Mouse (Mus musculus): ENCODE data around the gene S100a6.

S100a6 gene

GRCm38 (mm10) chr3:90600458-90601195 is 12.1 kb upstream of the S100a6 start:
- CTCF ChIA-PET: interaction anchor here (0.7 kb wide), 1 partner anchor 11 kb away, joined by 4 read pairs; no protein-coding TSS in a partner anchor

- CTCF ChIA-PET: interaction anchor here (0.6 kb wide), 1 partner anchor 51 kb away, joined by 4 read pairs; no protein-coding TSS in a partner anchor
These were observed 11.1 kb upstream of the S100a6 start, which contains the start of gene Gm42674 for GRCm38 (mm10) chr3:90601486-90602110. Gene Gm42674, plus strand, starts transcription at chr3:90601904.

- CTCF ChIA-PET: interaction anchor here (0.6 kb wide), 2 partner anchors 13 to 22 kb away, joined by 3 to 5 read pairs; no protein-coding TSS in a partner anchor
These were observed 9.1 kb upstream of the S100a6 start, which contains the start of gene S100a4 for GRCm38 (mm10) chr3:90603623-90604022. Gene S100a4, plus strand, starts transcription at chr3:90603771.

- CTCF ChIA-PET: interaction anchor here (0.6 kb wide), 2 partner anchors 12 to 23 kb away, joined by 3 to 5 read pairs; no protein-coding TSS in a partner anchor
These were observed 8.3 kb upstream of the S100a6 start for GRCm38 (mm10) chr3:90604416-90604815.

- CTCF ChIA-PET: no interaction called here
These were observed 7.6 kb upstream of the S100a6 start for GRCm38 (mm10) chr3:90605049-90605448.

GRCm38 (mm10) chr3:90605736-90606135 is 6.9 kb upstream of the S100a6 start:
- CTCF ChIA-PET: interaction anchor here (0.6 kb wide), 1 partner anchor 15 kb away, joined by 26 read pairs; no protein-coding TSS in a partner anchor

GRCm38 (mm10) chr3:90606185-90606584 is 6.5 kb upstream of the S100a6 start:
- CTCF ChIA-PET: interaction anchor here (0.6 kb wide), 1 partner anchor 15 kb away, joined by 26 read pairs; no protein-coding TSS in a partner anchor

- CTCF ChIA-PET: interaction anchor here (0.6 kb wide), 1 partner anchor 19 kb away, joined by 3 read pairs; no protein-coding TSS in a partner anchor
These were observed 5.3 kb upstream of the S100a6 start for GRCm38 (mm10) chr3:90607361-90607760.

- CTCF ChIA-PET: interaction anchor here (0.6 kb wide), 1 partner anchor 10 kb away, joined by 3 read pairs; no protein-coding TSS in a partner anchor
These were observed 4.5 kb upstream of the S100a6 start, which contains the start of gene S100a5 for GRCm38 (mm10) chr3:90608223-90608622. Gene S100a5, plus strand, starts transcription at chr3:90608523.

- CTCF ChIA-PET: interaction anchor here (0.6 to 1.1 kb wide), 3 partner anchors 10 to 202 kb away, joined by 3 to 5 read pairs (median 3); no protein-coding TSS in a partner anchor
These were observed 3.6 kb upstream of the S100a6 start for GRCm38 (mm10) chr3:90609102-90609501.

GRCm38 (mm10) chr3:90611494-90611893 is 1.2 kb upstream of the S100a6 start:
- CTCF ChIA-PET: interaction anchor here (0.9 to 1.4 kb wide), 2 partner anchors 11 to 25 kb away, joined by 4 to 8 read pairs; no protein-coding TSS in a partner anchor

- CTCF ChIA-PET: interaction anchor here (0.6 to 1.4 kb wide), 4 partner anchors 12 to 217 kb away, joined by 3 to 18 read pairs (median 6); no protein-coding TSS in a partner anchor
These were observed 621 bp upstream of the S100a6 start for GRCm38 (mm10) chr3:90612061-90612460.

GRCm38 (mm10) chr3:90613461-90614147 is 922 bp downstream of the S100a6 start:
- CTCF ChIA-PET: interaction anchor here (0.9 to 3.8 kb wide), 2 partner anchors 10 to 27 kb away, joined by 4 to 20 read pairs; no protein-coding TSS in a partner anchor

- CTCF ChIA-PET: interaction anchor here (0.9 to 3.8 kb wide), 3 partner anchors 9 to 32 kb away, joined by 4 to 20 read pairs (median 8); no protein-coding TSS in a partner anchor
These were observed 1.5 kb downstream of the S100a6 start for GRCm38 (mm10) chr3:90614148-90614530.

GRCm38 (mm10) chr3:90614611-90615251 is 2.0 kb downstream of the S100a6 start:
- CTCF ChIA-PET: interaction anchor here (0.6 to 3.8 kb wide), 4 partner anchors 9 to 102 kb away, joined by 3 to 20 read pairs (median 6); no protein-coding TSS in a partner anchor

- CTCF ChIA-PET: interaction anchor here (2.3 to 3.8 kb wide), 2 partner anchors 29 to 33 kb away, joined by 8 to 20 read pairs; no protein-coding TSS in a partner anchor
These were observed 2.7 kb downstream of the S100a6 start for GRCm38 (mm10) chr3:90615415-90615814.

- CTCF ChIA-PET: interaction anchor here (2.3 to 3.8 kb wide), 2 partner anchors 29 to 33 kb away, joined by 8 to 20 read pairs; no protein-coding TSS in a partner anchor
These were observed 3.2 kb downstream of the S100a6 start for GRCm38 (mm10) chr3:90615911-90616310.

- CTCF ChIA-PET: no interaction called here
These were observed 4.9 kb downstream of the S100a6 start for GRCm38 (mm10) chr3:90617586-90617985.

- CTCF ChIA-PET: no interaction called here
These were observed 8.9 kb downstream of the S100a6 start for GRCm38 (mm10) chr3:90621552-90621951.

- CTCF ChIA-PET: interaction anchor here (1.6 kb wide), 1 partner anchor 10 kb away, joined by 4 read pairs; no protein-coding TSS in a partner anchor
These were observed 10.9 kb downstream of the S100a6 start for GRCm38 (mm10) chr3:90623435-90624071.

All from spleen, embryonic (tissue).